Mouse (Mus musculus) CD4-positive helper T cell, adult 2 months (primary cell): ENCODE measurements around the gene Olfr1145.

Source experiments
- DNase-seq: peaks from one replicate; pipeline ENCODE4 v3.0.0-alpha.2; 2012; ENCODE audit warnings: low read depth, missing footprints, low spot score

The Olfr1145 gene

DNA sequence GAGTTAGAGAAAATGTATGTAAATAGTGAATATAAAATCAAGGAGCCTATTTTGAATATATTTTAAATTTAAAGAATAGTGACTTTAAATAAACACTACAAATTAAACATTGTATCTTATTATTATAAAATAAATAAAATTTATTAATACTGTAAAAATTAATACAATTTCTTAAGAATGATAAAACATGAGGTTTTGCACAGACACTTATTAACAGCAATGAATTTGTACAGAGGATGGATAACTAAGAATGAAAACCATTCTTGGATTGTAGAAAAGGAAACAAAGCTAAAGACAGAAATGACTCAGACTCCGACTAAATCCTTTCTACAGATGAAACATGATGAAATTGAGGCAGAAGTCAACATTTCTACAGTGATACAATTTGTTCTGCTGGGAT is at the start of gene Olfr1145:
Gene Olfr1145, plus strand, starts transcription at position 301 of the 400 bp plus-strand sequence.
- no peak for DNase-seq

DNA sequence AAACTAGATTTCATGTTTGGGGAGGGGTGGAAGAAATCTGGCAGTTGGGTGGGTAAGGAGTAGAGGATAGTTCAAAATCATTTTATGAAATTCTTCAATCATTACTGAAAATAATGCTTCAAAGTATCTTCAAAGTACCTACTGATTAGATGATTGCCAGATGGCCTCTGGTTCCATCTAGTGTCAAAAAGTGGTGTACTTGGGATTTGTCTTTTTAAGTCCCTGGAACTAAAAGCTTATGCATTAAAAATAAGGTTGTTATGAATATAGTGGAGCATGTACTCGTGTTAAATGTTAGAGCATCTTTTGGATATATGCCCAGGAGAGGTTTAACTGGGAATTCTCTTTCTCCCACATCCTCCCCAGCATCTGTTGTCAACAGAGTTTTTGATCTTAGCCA is 33.5 kb upstream of the Olfr1145 start:
- DNase-seq, result no peak

DNA sequence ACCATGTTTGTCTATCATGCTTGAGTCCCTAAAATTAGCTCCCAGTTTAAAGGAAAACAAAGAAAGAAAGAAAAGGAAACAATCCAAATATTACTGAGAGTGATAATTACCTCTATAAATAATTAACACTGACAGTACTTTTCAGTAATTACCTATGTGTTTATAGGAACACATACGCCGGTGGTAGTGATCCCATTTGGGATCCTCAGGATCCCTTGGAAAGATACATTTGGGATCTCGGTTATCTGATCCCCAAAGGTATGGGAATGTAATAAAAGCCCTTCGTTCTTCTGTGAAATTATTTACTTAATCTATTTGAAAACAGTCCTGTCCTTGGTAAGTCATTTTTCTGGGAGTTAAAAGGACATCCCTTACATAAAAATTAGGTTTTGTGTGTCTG is 30.4 kb upstream of the Olfr1145 start, which contains the start of gene Olfr152:
Gene Olfr152, plus strand, starts transcription at position 301 of the 400 bp plus-strand sequence.
- no peak for DNase-seq

DNA sequence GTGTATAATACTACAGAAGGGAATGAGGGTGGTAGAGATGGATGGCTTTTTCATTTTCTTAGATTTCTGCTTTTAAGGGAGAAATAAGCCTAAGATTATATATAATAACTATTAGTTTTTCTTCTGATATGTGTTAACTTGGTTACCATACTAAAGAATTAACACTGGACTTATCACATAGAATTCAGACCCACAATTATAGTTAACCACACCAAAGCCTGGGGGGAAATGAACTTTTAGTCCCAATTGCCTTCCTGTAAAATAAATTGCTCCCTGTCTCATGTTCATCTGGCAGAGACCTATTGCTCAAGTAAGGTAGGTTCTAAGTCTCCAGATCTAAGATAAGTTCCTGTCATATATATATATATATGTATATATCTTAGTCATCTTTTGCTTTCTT is 9.3 kb upstream of the Olfr1145 start, which contains the start of gene Olfr1143:
Gene Olfr1143, plus strand, starts transcription at position 301 of the 400 bp plus-strand sequence.
- DNase-seq, result no peak

DNA sequence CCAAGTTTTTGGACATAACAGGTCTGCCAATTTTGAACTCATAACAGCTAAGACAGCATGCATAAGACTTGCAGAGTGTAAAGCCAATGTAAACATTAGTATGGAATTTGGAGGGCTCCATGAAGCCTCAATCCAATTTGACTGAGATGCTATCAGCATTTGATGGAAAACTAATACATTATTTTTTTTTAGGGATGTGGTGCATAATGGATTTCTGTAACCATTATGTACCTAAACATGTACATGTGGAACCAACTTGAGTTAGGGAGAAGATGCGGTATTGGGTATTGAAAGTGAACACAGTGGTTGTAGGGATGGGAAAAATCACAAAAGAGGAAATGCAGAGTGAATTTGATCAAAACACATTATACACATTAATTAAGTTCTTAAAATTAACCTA is 20.6 kb downstream of the Olfr1145 start, which contains the start of gene Olfr1148:
Gene Olfr1148, plus strand, starts transcription at position 301 of the 400 bp plus-strand sequence.
- DNase-seq, result no peak

DNA sequence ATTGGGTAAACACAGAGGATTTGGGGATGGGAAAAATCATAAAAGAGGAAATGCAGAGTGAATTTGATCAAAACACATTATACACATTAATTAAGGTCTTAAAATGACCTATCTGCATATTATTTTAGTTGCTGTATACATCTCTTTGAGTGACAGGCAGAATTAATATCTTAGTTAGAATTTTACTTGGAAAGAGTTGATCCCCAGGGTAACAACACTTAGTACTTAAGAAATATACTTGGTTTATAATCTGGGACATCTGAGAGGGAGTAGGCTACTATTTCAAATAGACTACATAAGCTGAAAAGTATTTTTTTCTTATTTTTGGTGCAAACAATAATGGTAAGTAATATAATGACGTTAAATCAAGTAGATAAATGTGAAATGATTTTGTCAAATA is 34.1 kb downstream of the Olfr1145 start, which contains the start of gene Olfr1150-ps1:
Gene Olfr1150-ps1, plus strand, starts transcription at position 301 of the 400 bp plus-strand sequence.
- no peak for DNase-seq

DNA sequence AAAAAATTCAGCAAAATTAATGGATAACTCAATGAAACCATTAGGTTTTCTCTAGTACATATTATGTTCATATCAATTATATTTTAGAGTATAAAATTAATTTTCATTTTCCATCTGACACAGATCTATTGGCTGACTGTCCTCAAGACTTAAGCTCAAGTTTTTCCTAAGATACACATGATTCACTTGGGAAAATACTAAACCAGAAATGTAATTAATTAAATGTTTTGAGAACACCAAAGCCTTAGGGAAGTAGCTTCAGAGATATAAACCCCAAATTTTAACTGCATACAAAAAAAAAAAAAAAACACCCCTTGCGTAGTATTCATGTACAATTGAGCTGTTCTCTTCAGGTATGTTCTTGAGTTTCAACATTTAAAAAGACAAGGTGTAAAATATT is 45.9 kb downstream of the Olfr1145 start, which contains the start of gene Olfr1151:
Gene Olfr1151, plus strand, starts transcription at position 301 of the 400 bp plus-strand sequence.
- no peak for DNase-seq
